Mouse (Mus musculus): ENCODE data around the gene Defb20.
"Not testable (repeated sequence)": the region's sequence is repeated elsewhere in the genome, so short reads cannot be mapped to it uniquely, and the experiment has no call there.

The Defb20 gene

GRCm38 (mm10) chr2:152476763-152477162, at the start of gene Defb20:
Defb20 (plus strand) TSS chr2:152477063.
- no peak for DNase-seq (ENCODE audit: low spot score)

GRCm38 (mm10) chr2:152427493-152427892, 49.4 kb upstream of the Defb20 start:
- no peak for DNase-seq (ENCODE audit: low spot score)

- DNase-seq (ENCODE audit: low spot score), result not testable (repeated sequence)
These were observed 48.4 kb upstream of the Defb20 start for GRCm38 (mm10) chr2:152428481-152428880.

GRCm38 (mm10) chr2:152436405-152436901, 40.4 kb upstream of the Defb20 start:
- DNase-seq (ENCODE audit: low spot score), result no peak

GRCm38 (mm10) chr2:152436983-152437860, 39.6 kb upstream of the Defb20 start:
- peak; percentile 66 for DNase-seq (ENCODE audit: low spot score)

GRCm38 (mm10) chr2:152438963-152439362, 37.9 kb upstream of the Defb20 start:
- DNase-seq (ENCODE audit: low spot score), result no peak

- no peak for DNase-seq (ENCODE audit: low spot score)
These were observed 37.0 kb upstream of the Defb20 start for GRCm38 (mm10) chr2:152439833-152440232.

- no peak for DNase-seq (ENCODE audit: low spot score)
These were observed 34.5 kb upstream of the Defb20 start for GRCm38 (mm10) chr2:152442322-152442721.

GRCm38 (mm10) chr2:152443281-152443680, 33.6 kb upstream of the Defb20 start:
- no peak for DNase-seq (ENCODE audit: low spot score)

- DNase-seq (ENCODE audit: low spot score), result no peak
These were observed 30.2 kb upstream of the Defb20 start for GRCm38 (mm10) chr2:152446642-152447041.

GRCm38 (mm10) chr2:152447461-152447860, 29.4 kb upstream of the Defb20 start:
- DNase-seq (ENCODE audit: low spot score), result no peak

GRCm38 (mm10) chr2:152450241-152450640, 26.6 kb upstream of the Defb20 start:
- peak; percentile 63 for DNase-seq (ENCODE audit: low spot score)

GRCm38 (mm10) chr2:152452101-152452781, 24.6 kb upstream of the Defb20 start:
- no peak for DNase-seq (ENCODE audit: low spot score)

- DNase-seq (ENCODE audit: low spot score), result no peak
These were observed 17.6 kb upstream of the Defb20 start for GRCm38 (mm10) chr2:152459241-152459640.

GRCm38 (mm10) chr2:152464570-152465150, 12.2 kb upstream of the Defb20 start, which contains the start of gene Defb23:
Defb23 (minus strand) TSS chr2:152464620.
- DNase-seq (ENCODE audit: low spot score), result no peak

GRCm38 (mm10) chr2:152470973-152471372, 5.9 kb upstream of the Defb20 start:
- DNase-seq (ENCODE audit: low spot score), result peak; percentile 60

GRCm38 (mm10) chr2:152472434-152472833, 4.4 kb upstream of the Defb20 start:
- DNase-seq (ENCODE audit: low spot score), result no peak

- no peak for DNase-seq (ENCODE audit: low spot score)
These were observed 4.0 kb downstream of the Defb20 start for GRCm38 (mm10) chr2:152480881-152481280.

- DNase-seq (ENCODE audit: low spot score), result no peak
These were observed 4.9 kb downstream of the Defb20 start for GRCm38 (mm10) chr2:152481726-152482125.

GRCm38 (mm10) chr2:152487024-152487423, 10.2 kb downstream of the Defb20 start:
- DNase-seq (ENCODE audit: low spot score), result no peak

- no peak for DNase-seq (ENCODE audit: low spot score)
These were observed 13.2 kb downstream of the Defb20 start, which contains the start of gene Defb22 for GRCm38 (mm10) chr2:152490038-152490437. Defb22 (minus strand) TSS chr2:152490138.

- no peak for DNase-seq (ENCODE audit: low spot score)
These were observed 16.3 kb downstream of the Defb20 start for GRCm38 (mm10) chr2:152493151-152493550.

Measured in layer of hippocampus, adult 9-10 months (tissue).